Mouse (Mus musculus) intestine, embryonic 14.5 days (tissue): Measurements from ENCODE around the gene Agbl4. TPM values are rescaled to one million over a fixed set of nuclear protein-coding genes. Genes with fewer than 3 reads are reported as not detected.

Source experiments
- ATAC-seq: fragments of 200-750 bp; cut with Nextera tagmentation; replicated peaks from 2 replicates; pipeline ENCODE4 v1.8.0; 2017; ENCODE audit warnings: low read depth, moderate number of reproducible peaks, moderate TSS enrichment, moderate library complexity; ENCODE audit not compliant: low FRiP score, low TSS enrichment
- DNase-seq: peaks from one replicate; pipeline ENCODE4 v3.0.0-alpha.2; 2018; ENCODE audit warnings: low spot score
- H3K27ac ChIP-seq: fragments of 300-500 bp; sonication (generic); 2 replicates; pipeline ENCODE4 v1.5.1; 2014; ENCODE audit warnings: low read depth, mild to moderate bottlenecking, control low read depth
- H3K27me3 ChIP-seq: fragments of 300-500 bp; sonication (generic); replicated peaks from 2 replicates; pipeline ENCODE4 v1.6.1; 2014; ENCODE audit warnings: low read length, control low read depth; ENCODE audit not compliant: control insufficient read depth, insufficient read depth
- H3K36me3 ChIP-seq: fragments of 300-500 bp; sonication (generic); 2 replicates; pipeline ENCODE4 v1.6.1; 2014; ENCODE audit warnings: low read length, control low read depth; ENCODE audit not compliant: control insufficient read depth, insufficient read depth
- H3K4me1 ChIP-seq: fragments of 300-500 bp; sonication (generic); replicated peaks from 2 replicates; pipeline ENCODE4 v1.6.1; 2014; ENCODE audit warnings: low read length, control low read depth, mixed read lengths; ENCODE audit not compliant: control insufficient read depth, insufficient read depth
- H3K4me2 ChIP-seq: fragments of 300-500 bp; sonication (generic); 2 replicates; pipeline ENCODE4 v1.6.1; 2014; ENCODE audit warnings: low read length
- H3K4me3 ChIP-seq: fragments of 300-500 bp; sonication (generic); 2 replicates; pipeline ENCODE4 v1.5.1; 2014; ENCODE audit warnings: low read depth, low read length, control low read depth, mixed read lengths
- H3K9ac ChIP-seq: fragments of 300-500 bp; sonication (generic); 2 replicates; pipeline ENCODE4 v1.6.1; 2014; ENCODE audit warnings: mild to moderate bottlenecking, low read length
- H3K9me3 ChIP-seq: fragments of 300-500 bp; sonication (generic); 2 replicates; pipeline ENCODE4 v1.6.1; 2016; ENCODE audit warnings: low read length, control low read depth; ENCODE audit not compliant: control insufficient read depth
- WGBS: fragments of 180-500 bp; shearing (Covaris S2); extraction: QIAGEN DNeasy Blood & Tissue Kit; methylation state at CpG from one replicate; pipeline ENCODE4 v1.1.7; 2014; 5-methylcytosine and 5-hydroxymethylcytosine counted together
- polyA plus RNA-seq: library from polyadenylated mRNA; unstranded; fragments of >200 nt; fragmentation: Nextera tagmentation; extraction: Ambion mirVana; gene quantifications from 2 replicates; pipeline ENCODE4 v1.2.1, GENCODE M21; 2014

The Agbl4 gene
- polyA plus RNA-seq, 1 experiment from 2014 or later = 0.39 TPM

DNA sequence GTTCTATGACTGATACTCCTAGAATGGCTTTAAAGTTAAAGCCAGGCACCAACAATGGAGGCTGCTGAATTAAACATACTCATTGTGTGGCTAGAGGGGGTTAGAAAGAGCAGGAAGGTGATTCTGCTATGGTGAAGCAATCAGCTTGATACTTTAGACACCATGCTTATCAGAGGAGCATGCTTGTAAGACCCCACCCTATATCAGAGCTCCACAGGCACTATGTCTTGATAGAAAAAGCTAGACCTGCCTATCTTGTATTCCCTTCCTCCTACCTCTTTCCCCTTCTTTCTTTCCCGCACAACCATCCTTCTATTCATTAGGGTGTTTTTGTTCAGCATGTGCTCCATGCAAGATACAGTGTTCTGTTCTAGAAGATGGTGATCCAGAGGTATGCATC, 1104.0 kb downstream of the Agbl4 start:
- no peak for DNase-seq
- 95% methylated on average over 1 of the region's 1 CpGs for WGBS
- no peak overlapping the region for H3K4me2 ChIP-seq
- no peaks in the 10 kb centered on the region for H3K4me1 ChIP-seq
- no peaks in the 10 kb centered on the region for H3K36me3 ChIP-seq
- H3K27me3 ChIP-seq = no peaks in the 10 kb centered on the region
- H3K27ac ChIP-seq = no peak overlapping the region
- no peak overlapping the region for H3K9ac ChIP-seq
- H3K9me3 ChIP-seq = no peaks in the 10 kb centered on the region
- no peak overlapping the region for H3K4me3 ChIP-seq
- no peak for ATAC-seq

DNA sequence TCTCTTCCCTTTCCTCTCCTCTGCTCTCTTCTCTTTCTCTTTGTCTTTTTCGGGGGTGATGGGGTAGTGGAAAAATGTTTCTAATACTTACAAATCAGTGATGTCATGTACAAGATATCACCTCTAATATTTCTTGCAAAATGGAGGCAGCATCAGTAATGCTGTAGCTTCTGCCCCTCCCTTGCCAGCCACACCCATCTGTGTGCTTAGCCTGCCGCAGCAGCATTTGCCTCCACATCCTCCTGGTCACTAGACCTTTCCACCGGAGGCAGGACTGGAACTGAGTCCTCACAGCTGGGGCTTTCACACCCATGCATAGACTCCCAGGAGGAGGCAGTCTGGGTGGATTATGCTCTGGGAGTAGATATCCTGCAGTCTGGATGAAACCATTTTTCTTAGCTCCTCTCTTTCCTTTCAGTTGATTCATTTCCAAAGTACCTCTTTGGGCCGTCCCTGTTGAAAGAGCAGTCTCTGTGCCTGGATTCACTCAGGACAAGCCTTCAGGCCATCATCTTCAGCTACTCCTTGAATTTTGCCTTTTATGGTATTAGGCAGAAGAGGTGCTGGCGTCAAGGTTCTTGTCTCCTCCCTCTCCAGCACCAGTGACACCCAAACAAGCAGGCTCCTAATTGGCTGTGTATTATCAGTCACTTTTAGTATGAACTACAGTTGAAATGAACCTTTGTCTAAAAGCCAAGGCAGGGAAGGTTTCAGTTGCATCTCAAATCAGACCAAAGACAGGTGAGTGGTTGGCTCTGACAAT, 1105.7 kb downstream of the Agbl4 start:
- 45% methylated on average over 5 of the region's 5 CpGs for WGBS
- Histone ChIP-seq H3K4me2 (no peak overlapping the region), H3K4me3 (no peak overlapping the region), H3K4me1 (no peaks in the 10 kb centered on the region), H3K9me3 (no peaks in the 10 kb centered on the region), H3K27ac (peak overlapping the region; percentile 45; the same call in 1 of the 2 replicates), H3K36me3 (no peaks in the 10 kb centered on the region), H3K9ac (no peak overlapping the region), H3K27me3 (no peaks in the 10 kb centered on the region)
- DNase-seq (no peak), ATAC-seq (peak; percentile 85)

DNA sequence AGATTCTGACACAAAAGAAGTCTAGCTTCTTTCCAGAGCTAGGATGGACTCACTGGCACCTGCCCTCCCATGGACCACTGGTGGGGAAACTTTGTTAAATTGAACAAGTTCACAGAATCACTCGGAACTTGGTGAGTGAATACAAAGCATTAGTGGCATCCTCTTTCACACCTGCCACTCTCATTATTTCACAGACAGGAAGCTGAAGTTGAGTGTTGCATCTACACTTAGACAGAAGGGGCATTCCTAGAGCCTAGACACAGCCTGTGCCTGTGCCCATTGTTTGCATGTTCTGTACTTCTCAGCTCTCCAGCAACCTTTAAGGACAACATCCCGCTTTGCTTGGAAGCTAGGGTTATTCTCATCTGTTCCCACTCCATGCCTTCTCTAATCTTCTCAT, 1107.5 kb downstream of the Agbl4 start:
- H3K4me2 ChIP-seq = no peak overlapping the region
- no peaks in the 10 kb centered on the region for H3K36me3 ChIP-seq
- peak overlapping the region; percentile 45; the same call in 1 of the 2 replicates for H3K27ac ChIP-seq
- H3K4me1 ChIP-seq = no peaks in the 10 kb centered on the region
- no peaks in the 10 kb centered on the region for H3K9me3 ChIP-seq
- WGBS = 72% methylated on average over 2 of the region's 2 CpGs
- ATAC-seq = no peak
- H3K27me3 ChIP-seq = no peaks in the 10 kb centered on the region
- DNase-seq = no peak
- no peak overlapping the region for H3K9ac ChIP-seq
- H3K4me3 ChIP-seq = no peak overlapping the region

DNA sequence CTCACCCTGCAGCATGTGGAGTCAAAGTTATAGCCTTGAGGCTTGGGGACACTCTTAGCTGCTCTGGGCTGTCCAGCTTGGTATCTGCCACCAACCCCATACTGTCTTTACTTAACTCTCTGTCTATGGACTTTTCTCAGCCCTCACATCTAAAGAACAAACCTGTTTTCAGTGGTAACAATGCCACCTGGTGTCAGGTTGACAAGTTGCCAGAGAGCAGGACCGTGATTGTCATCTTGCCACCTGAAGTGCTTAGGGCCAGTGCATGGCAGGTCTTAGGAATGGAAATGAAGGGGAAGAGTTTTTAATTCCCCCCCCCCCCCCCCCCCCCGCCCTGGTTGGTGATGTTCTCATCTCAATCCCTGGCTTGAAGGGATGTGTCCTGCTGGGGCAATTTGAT, 1112.7 kb downstream of the Agbl4 start:
- 11% methylated on average over 2 of the region's 2 CpGs for WGBS
- ATAC-seq = no peak
- no peak for DNase-seq

DNA sequence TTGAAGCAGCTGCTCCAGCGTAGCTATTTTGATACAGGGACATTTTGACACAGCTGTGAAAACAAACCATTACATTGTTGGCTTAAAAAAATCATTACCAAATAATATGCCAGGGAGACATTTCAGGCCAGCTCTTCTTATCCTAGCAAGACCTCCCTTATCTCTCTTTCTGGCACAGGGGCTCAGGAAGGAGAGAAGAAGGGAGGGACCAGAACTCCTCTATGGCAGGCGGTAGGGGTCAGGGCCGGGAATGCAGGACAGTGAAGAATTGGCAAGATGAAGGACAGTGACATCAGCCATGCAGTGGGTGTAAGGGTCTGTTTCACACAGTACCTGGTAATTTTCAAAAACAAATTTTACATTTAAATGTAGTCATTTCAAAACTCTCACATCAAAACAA, 1116.5 kb downstream of the Agbl4 start:
- Histone ChIP-seq H3K27me3 (no peaks in the 10 kb centered on the region), H3K27ac (no peak overlapping the region), H3K9ac (no peak overlapping the region), H3K36me3 (no peaks in the 10 kb centered on the region), H3K4me2 (no peak overlapping the region), H3K4me3 (no peak overlapping the region), H3K4me1 (peaks cover 4% of the 10 kb centered on the region; the same call in 1 of the 2 replicates), H3K9me3 (no peaks in the 10 kb centered on the region)
- 44% methylated on average over 3 of the region's 3 CpGs for WGBS
- ATAC-seq (no peak), DNase-seq (no peak)

More for the DNA sequence above, 1112.7 kb downstream of the Agbl4 start:
- Histone ChIP-seq H3K27ac (no peak overlapping the region), H3K27me3 (no peaks in the 10 kb centered on the region), H3K9ac (no peak overlapping the region), H3K4me3 (no peak overlapping the region), H3K4me1 (peaks cover 1% of the 10 kb centered on the region; the same call in 1 of the 2 replicates), H3K9me3 (no peaks in the 10 kb centered on the region), H3K36me3 (no peaks in the 10 kb centered on the region), H3K4me2 (no peak overlapping the region)

DNA sequence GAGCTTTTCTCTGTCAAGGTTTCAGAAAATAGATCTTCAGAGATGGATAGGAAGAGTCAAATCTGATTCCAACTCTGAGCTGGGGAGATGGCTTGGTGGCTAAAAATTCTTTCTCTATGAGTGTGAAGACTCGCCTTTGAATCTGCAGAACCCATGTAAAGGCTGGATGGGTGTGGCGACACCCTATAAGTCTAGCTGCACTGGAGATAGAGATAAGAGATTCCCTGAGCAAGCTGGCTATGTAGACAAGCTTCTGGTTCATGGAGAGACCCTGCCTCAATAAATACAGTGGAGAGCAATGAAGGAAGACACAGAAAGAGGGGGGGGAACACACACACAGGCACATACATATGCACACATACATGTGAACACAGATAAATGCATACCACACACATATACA, 1118.7 kb downstream of the Agbl4 start:
- WGBS = 94% methylated on average over 2 of the region's 2 CpGs
- H3K9ac ChIP-seq = no peak overlapping the region
- DNase-seq = no peak
- no peaks in the 10 kb centered on the region for H3K36me3 ChIP-seq
- H3K4me2 ChIP-seq = no peak overlapping the region
- ATAC-seq = no peak
- no peak overlapping the region for H3K4me3 ChIP-seq
- no peaks in the 10 kb centered on the region for H3K9me3 ChIP-seq
- H3K27me3 ChIP-seq = no peaks in the 10 kb centered on the region
- H3K4me1 ChIP-seq = peaks cover 4% of the 10 kb centered on the region; the same call in 1 of the 2 replicates
- 0 out of 2 replicates have a peak overlapping the region, but pooled peaks have one; percentile 4 for H3K27ac ChIP-seq

DNA sequence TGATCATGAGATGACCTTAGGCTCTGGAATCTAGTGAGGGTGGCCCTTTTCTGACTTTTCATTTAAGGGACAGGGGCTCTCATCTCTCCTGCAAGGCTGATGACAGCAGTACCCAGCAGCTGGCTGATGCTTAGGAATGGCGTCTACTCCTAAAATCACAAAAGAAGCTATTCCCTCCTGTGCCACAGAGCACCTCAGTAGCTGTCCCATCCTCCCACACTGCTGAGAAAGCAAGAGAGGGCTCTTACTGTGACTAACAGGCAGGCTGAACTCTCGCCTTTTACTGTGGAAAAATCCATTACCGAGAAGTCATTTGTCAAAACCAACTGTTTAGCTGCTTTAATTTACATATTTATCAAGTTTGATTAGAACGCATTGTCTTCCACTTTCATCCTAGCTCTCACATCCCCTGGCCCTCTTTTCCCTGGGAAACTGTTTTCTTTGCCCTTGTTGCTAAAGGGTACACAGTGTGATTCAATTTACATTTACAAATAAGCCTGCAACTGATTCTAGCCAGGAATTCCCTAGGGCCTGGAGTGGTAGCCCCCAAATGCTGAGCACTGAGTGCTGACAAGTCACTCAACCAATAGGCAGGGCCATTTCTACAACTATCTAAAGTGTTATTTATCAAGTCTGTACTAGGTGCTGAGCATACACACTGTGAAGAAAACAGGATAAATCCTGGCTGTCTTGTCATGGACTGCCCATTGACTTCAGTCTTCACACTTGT, 1119.8 kb downstream of the Agbl4 start:
- ATAC-seq (no peak), DNase-seq (peak; percentile 39)
- Histone ChIP-seq H3K9ac (no peak overlapping the region), H3K9me3 (no peaks in the 10 kb centered on the region), H3K36me3 (no peaks in the 10 kb centered on the region), H3K4me3 (no peak overlapping the region), H3K4me2 (no peak overlapping the region), H3K27ac (no peak overlapping the region), H3K4me1 (peaks cover 4% of the 10 kb centered on the region; the same call in 1 of the 2 replicates), H3K27me3 (no peaks in the 10 kb centered on the region)
- WGBS = 54% methylated on average over 4 of the region's 4 CpGs

DNA sequence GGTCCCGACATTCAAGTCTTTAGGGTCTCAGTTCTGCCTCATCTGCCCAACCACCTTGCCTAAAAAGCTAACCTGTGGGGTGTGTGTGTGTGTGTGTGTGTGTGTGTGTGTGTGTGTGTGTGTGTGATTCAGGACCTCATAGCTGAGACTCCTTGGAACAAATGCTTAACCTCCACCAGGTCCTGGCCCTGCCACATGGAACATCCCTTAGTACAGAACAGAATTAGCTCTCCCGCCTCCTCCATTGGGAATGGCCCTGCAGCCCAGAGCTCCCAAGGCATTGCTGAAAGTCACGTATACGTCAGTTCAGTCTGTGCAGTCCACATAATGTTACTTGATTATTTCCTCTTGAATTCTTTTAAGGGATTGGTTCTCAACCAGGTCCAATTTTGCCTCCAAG, 1120.7 kb downstream of the Agbl4 start:
- Histone ChIP-seq H3K9me3 (no peaks in the 10 kb centered on the region), H3K4me2 (no peak overlapping the region), H3K9ac (no peak overlapping the region), H3K36me3 (no peaks in the 10 kb centered on the region), H3K27ac (no peak overlapping the region), H3K27me3 (no peaks in the 10 kb centered on the region), H3K4me1 (peaks cover 4% of the 10 kb centered on the region; the same call in 1 of the 2 replicates), H3K4me3 (no peak overlapping the region)
- ATAC-seq (no peak), DNase-seq (peak; percentile 15)
- WGBS = 89% methylated on average over 4 of the region's 4 CpGs
